Mouse (Mus musculus) lung, adult 2 months (tissue): ENCODE measurements around the gene Slc45a3. TPM values are rescaled to one million over a fixed set of nuclear protein-coding genes. Genes with fewer than 3 reads are reported as not detected.

ENCODE experiments used
- DNase-seq: peaks from one replicate; pipeline ENCODE4 v3.0.0; 2022
- H3K4me1 ChIP-seq: fragments of 200-500 bp; 2 replicates; pipeline ENCODE4 v1.6.1; 2011; ENCODE audit warnings: low read length; ENCODE audit not compliant: control insufficient read depth, insufficient read depth
- H3K4me3 ChIP-seq: fragments of 200-500 bp; replicated peaks from 2 replicates; pipeline ENCODE3; 2011; ENCODE audit warnings: low read depth, mild to moderate bottlenecking, control low read depth, low read length; ENCODE audit errors: extremely low read depth
- CTCF ChIP-seq: fragments of 200-500 bp; IDR thresholded peaks from 2 replicates; pipeline ENCODE4 v1.5.1; 2011; ENCODE audit warnings: mild to moderate bottlenecking, low read length, control low read depth; ENCODE audit not compliant: insufficient read depth
- POLR2A ChIP-seq: fragments of 200-500 bp; IDR thresholded peaks from 2 replicates; pipeline ENCODE4 v1.6.1; 2011; ENCODE audit warnings: low read depth, mild to moderate bottlenecking, control low read depth, low read length, borderline replicate concordance; ENCODE audit errors: extremely low read depth
- WGBS: fragments of 180-500 bp; shearing (Covaris S2); methylation state at CpG from one replicate; pipeline ENCODE4 v1.1.7; 2018; 5-methylcytosine and 5-hydroxymethylcytosine counted together
- polyA plus RNA-seq: library from polyadenylated mRNA; depleted of rRNA; stranded (reverse); fragments of >200 nt; gene quantifications from 2 replicates; pipeline ENCODE4 v1.2.3, GENCODE M21; 2012

The Slc45a3 gene
- polyA plus RNA-seq, 1 experiment, result 14.2 TPM

DNA sequence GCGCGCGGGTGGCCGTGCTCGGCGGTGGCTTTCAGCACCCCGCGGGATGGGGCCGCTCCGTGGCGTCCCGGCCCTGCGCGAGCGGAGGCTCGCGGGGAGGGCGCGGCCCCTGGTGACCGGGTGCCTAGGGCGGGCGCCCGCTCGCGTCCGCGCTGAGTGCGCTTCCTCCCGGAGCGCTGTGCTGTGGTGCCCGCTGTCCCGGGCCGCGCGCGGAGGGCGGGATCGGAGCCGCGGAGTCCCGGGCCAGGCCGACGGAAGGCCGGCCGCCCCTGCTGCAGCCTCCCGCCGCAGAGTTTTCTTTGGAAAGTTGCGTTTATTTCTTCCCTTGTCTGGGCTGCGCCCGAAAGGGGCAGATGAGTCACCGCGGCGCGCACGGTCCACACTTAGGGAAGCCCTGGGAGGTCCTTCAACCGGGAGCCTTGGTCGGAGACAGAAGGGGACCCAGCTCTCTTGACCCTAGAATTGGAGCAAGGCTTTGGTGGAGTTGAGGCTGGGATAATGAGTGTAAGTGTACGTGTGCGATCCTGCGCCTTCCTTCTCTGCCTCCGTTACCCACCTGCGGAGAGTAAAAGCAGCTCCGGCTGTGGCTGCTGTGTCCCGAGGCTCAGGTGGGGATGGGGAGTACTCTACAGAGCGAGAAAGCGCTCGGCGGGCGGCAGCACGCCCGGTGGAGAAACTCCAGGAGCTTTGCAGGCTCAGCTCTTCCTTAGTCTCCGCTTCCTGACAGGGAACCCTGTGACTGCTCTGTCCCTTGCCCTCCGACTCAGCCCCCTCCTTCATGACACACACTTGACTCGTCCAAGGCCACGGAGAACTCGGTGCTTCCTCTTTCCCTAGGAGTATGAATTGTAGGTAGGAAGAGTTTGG is 551 bp downstream of the Slc45a3 start:
- peak overlapping the region; percentile 56 for H3K4me3 ChIP-seq
- peaks cover 7% of the 10 kb centered on the region for H3K4me1 ChIP-seq
- 1% methylated on average over 75 of the region's 76 CpGs for WGBS
- TF ChIP-seq CTCF, result no peak
- no peak for TF ChIP-seq POLR2A
- peak; percentile 41 for DNase-seq

DNA sequence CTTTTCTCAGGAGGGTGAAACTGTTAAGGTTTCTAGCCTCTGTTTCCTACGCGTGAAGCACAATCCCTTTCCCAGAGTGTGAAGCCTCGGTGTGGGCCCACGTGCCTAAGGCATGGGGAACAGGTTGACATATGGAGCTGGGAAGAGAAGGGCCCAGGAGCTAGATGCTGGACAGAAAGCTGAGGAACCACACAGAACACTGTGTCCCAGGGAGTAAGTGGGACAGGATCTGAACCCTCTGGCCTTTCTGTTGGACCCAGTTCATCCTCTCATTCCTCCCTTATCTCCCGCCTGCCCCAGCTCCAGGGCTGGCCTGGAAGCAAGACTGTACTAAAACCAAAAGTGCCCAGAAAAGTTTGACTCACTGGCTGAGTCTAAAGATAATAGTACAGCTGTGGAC is 1.3 kb downstream of the Slc45a3 start:
- 70% methylated on average over 5 of the region's 5 CpGs for WGBS

DNA sequence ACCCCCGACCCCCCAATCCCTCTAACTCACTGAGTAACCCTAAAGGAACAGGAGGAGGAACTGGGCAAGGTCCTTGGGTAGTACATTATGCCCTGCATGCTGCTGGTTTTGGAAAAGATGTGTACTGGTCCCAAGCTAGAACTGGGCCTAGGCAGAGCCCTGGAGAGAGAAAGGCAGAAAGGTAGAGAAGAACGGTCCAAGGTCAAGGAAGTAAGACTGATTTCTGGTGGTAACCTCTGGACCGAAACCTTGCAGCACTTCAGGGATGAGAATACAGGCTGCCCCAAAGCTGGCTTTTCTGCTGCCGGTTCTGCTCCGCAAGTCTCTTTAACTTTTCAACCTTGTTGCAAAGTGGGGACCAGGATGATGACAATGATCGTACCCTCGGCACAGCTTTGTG is 1.8 kb downstream of the Slc45a3 start:
- WGBS, result 95% methylated on average over 7 of the region's 7 CpGs
- TF ChIP-seq POLR2A (no peak), CTCF (no peak)
- DNase-seq, result no peak
- H3K4me3 ChIP-seq, result no peak overlapping the region
- peaks cover 7% of the 10 kb centered on the region for H3K4me1 ChIP-seq

More for the DNA sequence above, 1.3 kb downstream of the Slc45a3 start:
- TF ChIP-seq POLR2A (no peak), CTCF (no peak)
- no peak overlapping the region for H3K4me3 ChIP-seq
- no peak for DNase-seq
- peaks cover 7% of the 10 kb centered on the region for H3K4me1 ChIP-seq

DNA sequence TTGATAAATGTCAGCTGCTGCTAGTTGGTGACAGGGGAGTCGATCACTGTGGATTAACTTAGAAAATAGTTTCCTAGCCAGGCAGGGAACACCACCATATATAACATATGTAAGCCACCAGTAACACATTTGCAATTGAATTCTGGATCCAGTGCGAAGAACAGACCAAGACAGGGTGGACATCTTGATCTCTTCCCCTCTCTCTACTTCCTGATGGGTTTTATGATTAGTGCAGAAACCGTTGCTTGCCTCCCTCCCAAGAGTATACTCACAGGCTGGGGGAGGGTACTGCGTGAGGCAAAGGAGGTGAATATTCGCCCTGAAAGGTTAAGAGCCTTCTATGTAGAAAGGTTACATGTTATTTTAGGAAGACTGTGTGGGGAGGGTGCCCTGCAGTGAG is 3.1 kb downstream of the Slc45a3 start:
- Histone ChIP-seq H3K4me3 (no peak overlapping the region), H3K4me1 (peaks cover 12% of the 10 kb centered on the region)
- WGBS, result 65% methylated on average over 5 of the region's 5 CpGs
- no peak for TF ChIP-seq POLR2A
- TF ChIP-seq CTCF, result no peak
- DNase-seq, result no peak

- no peak for TF ChIP-seq POLR2A
- TF ChIP-seq CTCF, result no peak
- DNase-seq, result no peak
- 49% methylated on average over 7 of the region's 7 CpGs for WGBS
- Histone ChIP-seq H3K4me1 (peaks cover 12% of the 10 kb centered on the region), H3K4me3 (no peak overlapping the region)
These were observed 4.6 kb downstream of the Slc45a3 start for GRCm38 (mm10) chr1:131967336-131967735.

GRCm38 (mm10) chr1:131968556-131968955 is 5.8 kb downstream of the Slc45a3 start:
- TF ChIP-seq POLR2A, result no peak
- TF ChIP-seq CTCF, result no peak
- WGBS, result 45% methylated on average over 3 of the region's 3 CpGs
- no peak for DNase-seq
- Histone ChIP-seq H3K4me3 (no peak overlapping the region), H3K4me1 (peaks cover 7% of the 10 kb centered on the region)

DNA sequence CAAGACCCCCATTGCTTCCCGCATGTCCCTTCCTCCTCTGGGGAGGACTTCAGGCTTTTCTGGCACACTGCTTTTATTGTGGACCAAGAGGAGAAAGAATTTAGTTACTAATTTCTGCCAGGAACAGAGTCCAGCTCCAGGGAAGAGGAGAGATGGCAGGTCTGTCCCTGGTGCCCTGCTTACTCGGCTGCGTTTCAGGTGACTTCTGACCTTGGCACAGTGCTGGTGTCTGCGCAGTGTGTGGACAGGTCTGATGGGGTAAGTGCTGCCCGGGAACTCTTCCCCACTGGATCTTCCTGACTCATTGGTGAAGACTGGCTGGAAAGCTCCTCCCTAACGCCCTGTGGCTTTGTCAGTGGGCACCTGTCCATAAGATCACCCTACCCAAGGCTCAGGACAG is 6.2 kb downstream of the Slc45a3 start:
- DNase-seq, result no peak
- Histone ChIP-seq H3K4me1 (0 out of 2 replicates have a peak, but pooled peaks cover 4% of the 10 kb centered on the region), H3K4me3 (no peak overlapping the region)
- TF ChIP-seq CTCF (no peak), POLR2A (no peak)
- WGBS, result 69% methylated on average over 6 of the region's 6 CpGs

- Histone ChIP-seq H3K4me1 (0 out of 2 replicates have a peak, but pooled peaks cover 4% of the 10 kb centered on the region), H3K4me3 (no peak overlapping the region)
- TF ChIP-seq POLR2A (no peak), CTCF (no peak)
- DNase-seq, result no peak
- 54% methylated on average over 4 of the region's 4 CpGs for WGBS
These were observed 7.1 kb downstream of the Slc45a3 start for GRCm38 (mm10) chr1:131969825-131970224.

- 61% methylated on average over 5 of the region's 5 CpGs for WGBS
- H3K4me3 ChIP-seq, result no peak overlapping the region
- no peak for DNase-seq
- TF ChIP-seq POLR2A (no peak), CTCF (no peak)
- 0 out of 2 replicates have a peak, but pooled peaks cover 4% of the 10 kb centered on the region for H3K4me1 ChIP-seq
These were observed 7.5 kb downstream of the Slc45a3 start for GRCm38 (mm10) chr1:131970322-131970660.

DNA sequence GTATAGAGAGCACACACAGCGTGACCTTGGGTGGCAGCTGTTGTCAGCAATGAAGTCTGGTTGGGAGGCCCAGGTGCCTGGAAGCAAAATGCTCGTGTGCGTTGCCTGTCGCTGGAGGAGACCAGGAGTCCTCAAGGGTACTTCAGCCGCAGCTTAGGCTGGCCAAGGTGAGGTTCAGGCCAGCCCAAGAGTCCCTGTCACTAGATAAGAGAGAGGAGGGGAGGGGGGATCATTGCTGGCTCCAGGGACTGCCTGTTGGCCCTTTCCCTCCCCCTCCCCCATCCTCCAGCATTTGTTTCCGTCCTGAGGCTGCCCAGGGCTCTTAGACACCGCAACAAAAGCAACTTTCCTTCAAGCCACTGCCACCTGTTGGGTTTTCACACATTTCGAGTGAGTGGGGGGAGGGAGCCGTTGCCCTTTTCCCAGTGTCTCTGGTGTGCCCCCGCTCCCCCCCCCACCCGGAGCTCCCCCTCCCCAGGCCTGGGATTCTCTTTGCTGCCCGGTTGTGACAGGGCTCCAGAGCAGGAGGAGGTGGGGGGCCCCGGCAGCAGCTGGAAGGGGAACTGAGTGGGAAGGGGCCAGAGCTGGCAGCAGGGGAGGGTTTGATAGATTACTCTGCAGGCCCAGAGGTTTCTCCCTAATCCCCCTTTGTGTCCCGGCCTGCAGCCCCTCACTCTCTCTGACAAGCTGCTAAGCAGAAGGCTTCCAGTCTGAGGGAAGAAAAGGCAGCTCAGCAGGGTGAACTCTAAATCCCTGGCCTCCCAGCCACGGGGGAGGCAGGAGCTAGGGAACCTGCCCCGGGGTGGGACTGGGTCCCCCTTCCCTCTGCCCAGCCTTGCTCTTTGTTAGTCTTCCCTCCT is 8.1 kb downstream of the Slc45a3 start:
- Histone ChIP-seq H3K4me3 (no peak overlapping the region), H3K4me1 (0 out of 2 replicates have a peak, but pooled peaks cover 4% of the 10 kb centered on the region)
- WGBS, result 30% methylated on average over 16 of the region's 16 CpGs
- DNase-seq, result no peak
- TF ChIP-seq CTCF, result no peak
- no peak for TF ChIP-seq POLR2A
